Mouse (Mus musculus) hematopoietic stem cell, adult 5-6 weeks (primary cell): ENCODE measurements around the gene Tle6. TPM values are rescaled to one million over a fixed set of nuclear protein-coding genes. Genes with fewer than 3 reads are reported as not detected.
A peak's percentile ranks its signal among the peaks of the same experiment; 100 is the strongest.

Experiments
- ATAC-seq, 2 experiments: fragments of 125-278 bp in 1 of 2; replicated peaks in 1 of 2; 2 replicates each; pipeline ENCODE4 v1.8.0; 2016 to 2017; ENCODE audit warnings: inconsistent platforms in 2 of 2, mild to moderate bottlenecking in 2 of 2, moderate number of reproducible peaks in 2 of 2, low read depth in 1 of 2, moderate TSS enrichment in 1 of 2; ENCODE audit not compliant: low FRiP score in 2 of 2, poor library complexity in 2 of 2, severe bottlenecking in 2 of 2, insufficient read depth in 1 of 2, low TSS enrichment in 1 of 2
- total RNA-seq: library from RNA; stranded (forward); fragments of 172-1452, 232-1000 nt; gene quantifications from 2 replicates; pipeline ENCODE4 v1.2.3, GENCODE M21; 2017

The Tle6 gene
- total RNA-seq, 1 experiment from 2014 or later, result 47.4 TPM

DNA sequence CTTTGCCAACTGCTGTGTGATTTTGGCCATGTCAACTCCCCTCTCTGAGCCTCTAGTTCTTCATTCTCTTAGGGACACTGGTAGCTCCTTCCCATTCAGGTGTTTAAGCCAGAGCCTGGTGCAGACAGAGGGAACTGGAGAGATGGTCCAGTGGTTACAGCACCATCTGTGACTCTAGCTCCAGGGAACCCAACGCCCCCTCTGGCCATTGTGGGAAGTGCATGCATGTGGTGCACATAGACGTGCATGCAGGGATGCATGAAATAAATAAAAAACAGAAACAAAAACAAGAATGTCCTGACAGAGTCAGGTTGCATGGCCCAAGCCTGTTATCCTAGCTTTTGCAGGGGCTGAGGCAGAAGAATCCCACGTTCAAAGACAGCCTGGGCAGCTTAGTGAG is 44.6 kb downstream of the Tle6 start:
- ATAC-seq, result no peak

DNA sequence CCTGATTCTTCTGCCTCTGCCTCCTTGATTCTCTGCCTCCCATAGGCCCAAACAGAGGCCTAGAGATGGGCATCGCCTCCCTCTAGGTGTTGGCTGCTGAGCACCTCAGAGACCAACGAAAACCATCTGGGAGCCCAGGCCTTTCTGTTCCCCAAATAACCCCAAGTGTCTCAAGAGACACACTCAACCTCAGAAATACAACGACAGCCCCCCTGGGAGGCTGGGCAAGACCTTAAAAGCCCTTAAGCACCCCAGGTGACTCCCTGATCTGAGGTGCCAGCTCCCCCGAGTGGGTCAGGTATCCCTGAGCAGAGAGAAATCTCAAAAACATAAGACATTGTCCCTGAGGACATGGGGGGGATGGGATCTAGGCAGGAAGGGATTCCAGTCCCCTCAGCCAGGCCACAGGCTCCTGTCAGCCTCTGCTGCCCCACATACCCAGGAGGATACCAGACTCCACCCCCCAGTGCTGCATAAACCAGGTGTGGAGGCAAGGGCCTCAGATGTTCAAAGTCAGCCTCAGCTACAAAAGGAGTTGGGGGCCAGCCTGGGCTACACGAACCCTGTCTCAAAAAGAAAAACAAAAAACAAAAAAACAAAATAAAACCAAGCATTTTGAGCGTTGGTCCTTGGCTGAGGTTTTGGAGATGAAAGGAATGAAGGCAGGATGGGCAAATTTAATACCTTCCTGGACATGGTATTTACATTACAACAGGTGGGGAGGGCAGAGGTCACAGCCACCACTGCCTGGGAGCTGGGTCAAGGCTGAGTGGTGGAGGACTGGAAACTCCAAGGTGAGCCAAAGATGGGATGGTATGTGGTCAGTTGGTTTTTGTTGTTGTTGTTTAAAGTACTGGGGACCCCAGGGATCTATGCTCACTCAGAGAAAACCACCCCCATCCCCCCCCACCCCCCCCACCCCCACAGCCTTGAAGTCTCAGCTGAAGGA is 46.8 kb downstream of the Tle6 start:
- ATAC-seq, result no peak

DNA sequence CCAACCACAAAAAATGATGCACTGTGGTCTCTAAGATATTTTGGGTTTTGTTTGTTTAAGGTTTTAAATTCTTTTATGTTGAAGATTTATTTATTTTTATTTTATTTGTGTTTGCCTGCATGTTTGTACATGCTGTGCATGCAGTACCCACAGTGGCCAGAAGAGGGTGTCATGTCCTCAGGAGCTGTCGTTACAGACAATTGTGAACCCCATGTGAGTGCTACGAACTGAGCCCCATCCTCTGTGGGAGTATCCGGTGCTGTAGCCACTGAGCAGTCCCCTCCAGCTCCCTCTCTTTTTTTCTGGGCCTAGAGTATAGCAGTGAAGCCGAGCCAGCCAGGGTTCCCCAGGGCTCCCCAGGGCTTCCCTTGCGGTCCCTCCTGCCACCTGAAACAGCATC is 47.6 kb downstream of the Tle6 start:
- no peak for ATAC-seq

DNA sequence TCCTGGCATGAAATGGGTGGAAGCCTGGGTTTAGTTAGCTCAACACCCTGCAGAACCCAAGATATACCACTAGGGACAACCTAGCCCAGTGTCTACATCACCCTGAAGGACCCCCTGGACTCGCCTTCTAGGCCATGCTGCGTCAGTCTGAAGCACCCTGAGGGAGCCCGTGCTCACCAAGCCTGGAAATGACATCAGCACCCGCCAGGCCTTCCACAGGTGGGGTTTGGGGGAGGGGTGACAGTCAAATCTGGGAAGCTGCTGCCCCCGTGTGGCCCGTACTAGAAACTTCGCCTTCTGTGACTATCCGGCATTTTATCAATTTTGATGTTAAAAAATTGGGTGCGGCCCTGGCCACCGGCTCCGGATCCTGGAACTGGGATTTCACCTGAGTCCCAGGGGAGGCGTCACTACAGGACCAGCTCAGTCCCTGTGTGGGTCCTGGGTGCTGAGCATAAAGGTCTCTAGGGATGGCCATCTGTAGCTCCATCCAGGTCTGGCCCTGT is 49.2 kb downstream of the Tle6 start:
- ATAC-seq, result peak; percentile 89 to 92

DNA sequence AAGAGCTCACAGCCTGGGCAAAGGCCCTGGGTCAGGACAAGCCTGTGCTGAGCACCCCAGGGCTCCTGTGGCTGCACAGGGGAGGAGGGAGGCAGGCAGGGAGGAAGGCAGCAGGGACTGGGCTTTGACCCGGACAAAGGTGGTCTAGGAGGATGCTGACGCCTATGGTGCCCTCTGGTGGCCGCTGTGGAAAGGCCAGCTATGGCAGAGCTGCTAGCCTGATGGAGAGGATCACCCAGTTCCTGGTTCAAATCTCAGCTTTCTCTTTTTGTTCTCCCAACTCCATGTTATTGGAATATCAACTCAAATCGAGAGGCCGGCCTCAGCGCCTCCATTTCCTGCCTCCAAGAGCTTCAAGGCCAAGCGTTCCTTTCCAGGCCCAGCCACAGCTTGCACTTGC is 50.6 kb downstream of the Tle6 start:
- ATAC-seq, result peak; percentile 42 to 46

DNA sequence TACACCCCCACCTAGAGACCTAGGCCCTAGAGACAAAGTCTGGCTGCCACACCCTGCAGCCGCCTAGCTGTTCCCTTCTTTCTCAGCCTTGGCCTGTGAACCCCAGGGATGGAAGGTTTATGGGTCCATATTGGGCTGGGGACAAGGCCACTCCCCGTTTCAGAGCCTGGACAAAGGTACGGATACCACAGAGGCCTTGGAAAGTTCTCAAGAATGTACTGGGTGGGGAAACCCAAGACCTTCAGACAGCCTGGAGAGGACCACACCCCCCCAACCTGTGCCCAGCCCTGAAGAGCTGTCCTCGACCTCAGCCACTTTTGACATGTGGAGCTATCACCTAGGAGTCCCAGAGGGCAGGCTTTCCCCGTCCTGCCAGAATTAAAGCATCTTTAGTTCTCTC is 51.9 kb downstream of the Tle6 start:
- ATAC-seq, result no peak

DNA sequence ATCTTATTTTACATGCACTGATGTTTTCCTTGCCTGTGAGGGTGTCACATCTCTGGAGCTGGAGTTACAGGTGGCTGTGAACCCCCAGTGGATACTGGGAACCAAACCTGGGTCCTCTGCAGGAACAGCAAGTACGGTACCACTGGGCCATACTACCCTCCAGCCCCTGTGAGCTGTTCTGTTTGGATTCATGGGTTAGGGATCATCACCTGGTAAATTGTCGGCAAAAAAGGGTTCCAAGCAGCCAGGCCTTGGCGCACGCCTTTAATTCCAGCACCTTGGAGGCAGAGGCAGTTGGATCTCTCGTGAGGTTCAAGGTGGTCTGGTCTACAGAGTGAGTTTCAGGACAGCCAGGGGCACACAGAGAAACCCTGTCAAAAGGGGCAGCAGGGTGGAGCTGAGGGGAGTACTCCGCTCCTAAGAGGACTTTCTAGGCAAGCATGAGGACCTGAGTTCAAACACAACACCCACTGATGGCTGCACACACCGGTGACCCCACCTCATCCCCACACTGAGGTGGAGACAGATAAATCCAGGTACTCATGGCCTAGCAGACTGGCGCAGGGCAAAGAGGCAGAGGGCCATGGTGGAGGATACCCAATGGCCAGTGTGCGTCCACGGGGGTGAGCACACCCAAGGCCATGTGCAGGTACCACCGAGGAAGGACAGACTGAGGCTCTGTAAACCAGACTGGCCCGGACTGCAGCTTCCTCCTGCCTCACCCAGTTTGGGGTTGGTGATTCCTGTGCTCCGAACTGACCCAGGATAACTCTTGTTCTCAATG is 53.9 kb downstream of the Tle6 start:
- ATAC-seq, result no peak

DNA sequence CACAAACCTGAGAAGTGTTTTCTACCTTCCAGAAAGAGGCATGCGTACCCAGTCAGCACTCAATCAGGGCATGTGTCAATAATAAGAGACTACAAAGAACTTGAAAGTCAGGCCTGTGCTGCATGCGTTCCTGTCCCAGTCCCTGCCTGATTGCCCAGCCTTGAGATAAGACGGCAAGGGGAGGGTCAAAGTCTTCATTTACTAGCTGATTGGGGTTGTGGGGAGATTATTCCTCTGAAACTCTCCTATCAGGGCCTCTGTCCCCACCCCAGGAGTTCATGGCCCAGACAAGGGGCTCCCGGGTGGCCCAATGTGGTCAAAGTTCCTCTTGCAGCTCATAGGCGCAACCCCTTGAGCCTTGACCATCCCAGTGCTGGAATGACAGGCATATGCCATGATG is 54.5 kb downstream of the Tle6 start:
- no peak for ATAC-seq

DNA sequence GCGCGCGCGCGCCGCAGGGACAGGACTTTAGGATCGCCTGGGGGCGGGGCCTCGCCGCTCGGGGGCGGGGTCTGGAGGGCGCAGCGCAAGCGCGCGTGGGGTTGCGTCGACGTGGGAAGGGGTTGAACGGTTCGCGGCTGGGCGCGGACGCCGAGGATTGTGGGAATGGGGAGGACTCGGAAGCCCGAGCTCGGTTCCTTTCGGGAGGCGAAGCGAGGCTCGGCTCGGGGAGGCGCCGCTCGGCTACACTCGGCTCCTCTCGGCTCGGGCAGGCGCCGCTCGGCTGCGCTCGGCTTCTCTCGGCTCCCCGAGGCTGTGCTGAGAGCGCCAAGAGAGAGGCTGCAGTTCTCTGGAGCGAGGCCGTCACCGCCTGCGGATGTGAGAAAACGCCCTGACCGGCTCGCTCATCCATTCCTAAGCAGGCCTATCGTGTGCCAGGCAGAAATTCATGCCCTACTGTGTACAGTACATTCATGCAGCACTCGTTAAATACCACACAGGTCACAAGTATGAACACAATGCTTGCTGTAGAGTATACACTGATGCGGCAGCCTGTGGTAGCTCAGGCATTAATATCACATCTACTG is 55.6 kb downstream of the Tle6 start, which contains the start of gene Gna11:
Gene Gna11, minus strand, starts transcription at position 30 of the 587 bp plus-strand sequence.
- ATAC-seq, result peak; percentile 91

DNA sequence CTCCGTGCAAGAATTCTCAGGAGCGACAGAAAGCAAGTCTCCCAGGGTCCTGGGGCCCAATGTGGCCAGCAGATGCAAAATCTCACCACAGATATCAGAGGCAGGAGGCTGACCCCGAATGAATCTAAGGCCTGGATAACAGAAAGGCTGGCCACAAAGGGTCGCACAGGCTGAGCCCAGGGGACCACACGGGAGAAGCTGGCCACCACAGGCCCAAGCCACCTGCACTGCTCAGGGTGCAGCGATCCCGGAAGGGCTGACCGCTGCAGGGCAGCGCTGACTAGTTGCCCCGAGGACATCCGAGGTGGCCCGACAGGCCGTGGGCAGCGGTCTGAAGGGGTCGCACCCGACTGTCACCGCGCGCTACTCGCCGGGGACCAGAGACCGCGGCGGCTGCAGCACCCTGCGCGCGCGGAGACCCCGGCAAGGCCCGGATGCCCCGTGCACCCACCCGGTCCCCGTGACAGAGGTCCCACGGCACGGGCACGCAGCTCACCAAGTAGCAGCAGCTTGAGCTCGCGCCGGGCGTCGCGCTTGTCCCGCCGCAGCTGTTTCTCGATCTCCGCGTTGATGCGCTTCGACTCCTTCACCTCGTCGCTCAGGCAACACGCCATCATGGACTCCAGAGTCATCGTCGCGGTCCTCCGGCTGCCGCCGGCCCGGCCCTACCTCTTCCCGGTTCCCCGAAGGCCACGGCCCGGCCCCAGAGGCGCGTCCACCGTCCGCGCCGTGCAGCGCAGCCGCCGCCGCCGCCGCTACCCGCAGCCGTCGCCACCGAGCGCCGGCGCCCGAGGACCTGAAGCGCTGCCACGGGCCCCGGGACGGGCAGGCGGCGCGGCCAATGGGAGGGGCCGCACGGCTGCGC is 56.3 kb downstream of the Tle6 start:
- ATAC-seq, result 0 out of 4 replicates have a peak, but pooled peaks of 1 of the 2 experiments have one; percentile 1

DNA sequence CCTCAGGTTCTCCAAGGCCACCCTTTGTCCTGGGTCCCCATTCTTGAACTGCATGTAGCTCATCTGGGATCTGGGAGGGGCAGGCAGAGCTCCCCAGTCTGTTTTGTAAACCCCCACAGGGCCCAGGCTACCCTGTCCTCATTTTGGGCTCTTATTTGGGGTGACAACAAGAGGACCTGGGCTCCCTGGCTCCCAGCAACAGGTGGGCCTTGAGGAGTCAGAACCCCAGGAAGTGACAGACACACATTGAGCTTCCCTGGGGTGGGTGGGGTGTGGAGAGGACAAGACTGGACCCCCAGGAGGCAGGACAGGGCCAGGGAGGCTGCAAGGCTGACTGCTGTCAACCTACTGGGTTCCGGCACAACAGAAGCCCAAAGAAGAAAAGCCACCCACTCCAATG is 57.2 kb downstream of the Tle6 start:
- no peak for ATAC-seq

DNA sequence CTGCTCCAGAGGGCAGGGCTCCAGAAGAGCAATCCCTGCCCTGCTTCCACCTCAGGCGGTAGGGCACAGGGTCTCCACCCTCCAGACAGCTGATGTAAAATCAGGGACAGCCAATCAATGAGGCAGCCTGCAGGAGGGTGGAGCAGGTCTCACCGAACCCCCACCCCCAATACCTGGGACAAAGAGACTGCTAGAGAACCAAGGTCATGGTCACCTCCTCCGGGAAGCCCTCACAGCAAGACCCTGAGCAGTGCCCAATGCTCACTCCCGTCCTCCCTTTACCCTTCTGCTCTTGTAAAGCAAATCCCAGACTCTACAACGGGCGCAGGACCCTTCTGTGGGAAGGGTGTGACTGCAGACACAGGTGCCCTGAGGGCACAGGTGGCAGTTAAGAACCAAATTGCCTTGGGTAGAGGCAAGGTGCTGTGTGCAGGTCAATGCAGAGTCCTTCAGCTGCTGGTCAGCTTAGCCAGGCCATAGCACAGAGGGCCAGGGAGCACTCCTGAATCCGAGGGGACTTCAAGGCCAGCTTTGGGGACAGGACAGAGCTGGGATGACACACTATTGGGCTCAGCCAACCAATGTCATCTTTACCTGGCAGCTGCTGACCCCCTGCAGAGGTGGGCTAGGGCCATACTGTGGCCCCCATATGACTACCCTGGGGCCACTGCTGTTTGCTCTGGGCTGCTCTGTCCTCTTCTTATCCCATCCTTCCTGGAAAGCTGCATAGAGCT is 58.0 kb downstream of the Tle6 start:
- ATAC-seq, result no peak

DNA sequence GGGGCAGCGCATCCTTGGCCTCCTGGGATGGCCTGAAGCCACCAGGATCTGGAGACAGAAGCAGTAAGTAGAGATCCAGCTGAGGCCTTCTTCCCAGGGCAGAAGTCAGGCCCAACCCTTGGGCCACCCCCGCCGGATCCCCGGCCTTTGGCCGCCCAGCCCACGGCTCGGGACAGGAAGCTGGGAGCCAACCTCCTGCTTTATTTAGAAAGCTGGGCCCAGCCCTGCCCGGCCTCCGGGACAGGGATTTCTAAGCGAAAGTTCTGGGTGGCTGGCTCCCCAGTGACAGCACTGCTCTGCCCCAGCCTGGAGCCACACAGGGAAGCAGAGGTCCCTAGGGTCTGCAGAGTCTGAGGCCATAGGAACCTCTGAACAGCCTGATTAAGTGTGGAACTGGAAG is 59.1 kb downstream of the Tle6 start:
- ATAC-seq, result no peak

DNA sequence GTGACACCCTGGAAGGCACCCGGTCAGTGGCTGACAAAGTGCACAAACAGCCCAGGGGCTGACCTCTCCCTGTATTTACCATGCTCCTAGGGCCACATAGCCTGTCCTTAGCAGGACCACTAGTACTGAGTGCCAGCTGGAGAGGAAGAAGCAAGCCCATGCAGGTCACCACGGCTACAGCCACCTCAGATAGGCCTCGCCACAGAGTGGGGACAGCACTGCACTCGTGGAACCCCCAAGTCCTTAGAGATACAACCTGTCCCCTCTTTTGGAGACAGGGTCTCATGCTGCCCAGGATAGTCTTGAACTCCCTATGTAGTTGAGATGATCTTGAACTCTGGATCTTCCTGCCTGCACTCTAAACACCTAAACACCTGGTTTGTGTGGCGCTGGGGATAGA is 59.5 kb downstream of the Tle6 start:
- ATAC-seq, result no peak
